Comparison of ENCODE assay signal across 8 mouse cellular contexts in the genomic region with DNA sequence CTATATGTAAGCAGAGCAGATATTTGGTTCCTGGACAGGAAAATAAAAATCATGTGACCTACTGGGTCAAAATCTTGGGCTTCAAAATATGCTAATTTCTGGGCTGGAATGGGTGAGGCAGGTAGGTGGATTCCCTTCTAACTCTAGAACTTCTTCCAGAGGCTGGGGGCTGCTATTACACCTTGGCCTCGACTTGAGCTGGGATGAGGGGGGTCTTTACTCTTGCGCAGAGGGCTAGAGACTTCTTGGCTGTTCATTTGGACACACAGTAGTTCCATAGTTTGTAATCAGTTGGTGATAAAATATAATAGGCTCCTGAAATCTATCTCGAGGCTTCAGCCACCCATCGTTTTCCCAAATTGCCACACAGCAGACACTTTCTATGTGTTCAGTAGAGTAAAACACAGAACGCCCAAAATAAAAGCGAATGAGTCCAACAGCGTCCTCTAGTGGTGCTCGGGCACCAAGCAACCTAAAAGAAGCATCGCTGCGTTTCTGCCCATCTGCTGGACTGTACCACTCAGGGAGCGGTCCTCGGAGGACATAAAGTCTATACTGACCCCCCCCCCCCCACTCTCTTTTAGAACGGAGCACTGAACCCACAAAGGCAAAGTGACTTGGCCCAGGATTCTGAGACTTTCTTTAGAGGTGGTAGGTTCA. TPM values are rescaled to one million over a fixed set of nuclear protein-coding genes. Genes with fewer than 3 reads are reported as not detected.
A peak's percentile ranks its signal among the peaks of the same experiment; 100 is the strongest.
DNase-seq lines count a peak whose midpoint lies in the region; ATAC-seq lines count a peak whose summit lies in the region.

No protein-coding gene starts in this region.

- peak; percentile 79 for ATAC-seq in cerebellum, adult (ENCODE audit: insufficient number of reproducible peaks, low FRiP score, low TSS enrichment)
- ATAC-seq in forebrain, embryonic 14.5 days = peak; percentile 73
- peak; percentile 51 for ATAC-seq in liver, embryonic 16.5 days (ENCODE audit: low read depth)
- ATAC-seq in neural tube, embryonic 12.5 days (ENCODE audit: low FRiP score, low read depth) = peak; percentile 74

- H3K9ac ChIP-seq in forebrain, embryonic 14.5 days (ENCODE audit: low read length) = peak overlapping the region; percentile 62
- H3K9ac ChIP-seq in liver, embryonic 16.5 days (ENCODE audit: low read depth, low read length) = peak overlapping the region; percentile 86
- H3K9ac ChIP-seq in neural tube, embryonic 12.5 days = peak overlapping the region; percentile 52

- peak overlapping the region; percentile 80 for H3K4me2 ChIP-seq in forebrain, embryonic 14.5 days (ENCODE audit: low read length)
- H3K4me2 ChIP-seq in liver, embryonic 16.5 days (ENCODE audit: low read depth, low read length) = peak overlapping the region; percentile 89
- peak overlapping the region; percentile 97 for H3K4me2 ChIP-seq in neural tube, embryonic 12.5 days (replicated peaks)

- DNase-seq in ES-CJ7 (ENCODE audit: low read depth, low spot score) = peak; percentile 75
- peak; percentile 91 for DNase-seq in forebrain, embryonic 14.5 days (ENCODE audit: low spot score)
- DNase-seq in heart, postnatal 14 days = peak; percentile 79 to 86
- DNase-seq in large intestine, adult 2 months (ENCODE audit: low read depth, low spot score) = peak; percentile 45
- peak; percentile 72 for DNase-seq in telencephalon, adult 2 months (ENCODE audit: low read depth, low spot score)

- H3K4me1 ChIP-seq in forebrain, embryonic 14.5 days (ENCODE audit: control insufficient read depth, insufficient read depth, low read length) = no peaks in the 10 kb centered on the region
- H3K4me1 ChIP-seq in liver, embryonic 16.5 days (ENCODE audit: control insufficient read depth, low read depth, low read length) = peaks cover 24% of the 10 kb centered on the region
- H3K4me1 ChIP-seq in neural tube, embryonic 12.5 days = no peaks in the 10 kb centered on the region; the same call in 1 of the 2 replicates

- H3K9me3 ChIP-seq in forebrain, embryonic 14.5 days (replicated peaks; ENCODE audit: control insufficient read depth, low read length) = no peaks in the 10 kb centered on the region
- peaks cover 6% of the 10 kb centered on the region; the same call in 1 of the 2 replicates for H3K9me3 ChIP-seq in liver, embryonic 16.5 days (replicated peaks; ENCODE audit: control insufficient read depth, low read length)
- H3K9me3 ChIP-seq in neural tube, embryonic 12.5 days = 0 out of 2 replicates have a peak, but pooled peaks cover 4% of the 10 kb centered on the region

- no peaks in the 10 kb centered on the region for H3K27me3 ChIP-seq in forebrain, embryonic 14.5 days (replicated peaks; ENCODE audit: control insufficient read depth, insufficient read depth, low read length)
- H3K27me3 ChIP-seq in liver, embryonic 16.5 days (ENCODE audit: control insufficient read depth, insufficient read depth, low read depth, low read length) = no peaks in the 10 kb centered on the region
- H3K27me3 ChIP-seq in neural tube, embryonic 12.5 days (replicated peaks) = no peaks in the 10 kb centered on the region

- H3K27ac ChIP-seq in forebrain, embryonic 14.5 days (ENCODE audit: low read depth, low read length) = no peak overlapping the region
- peak overlapping the region; percentile 98 for H3K27ac ChIP-seq in liver, embryonic 16.5 days (ENCODE audit: low read length)
- H3K27ac ChIP-seq in neural tube, embryonic 12.5 days = no peak overlapping the region

- H3K36me3 ChIP-seq in forebrain, embryonic 14.5 days (ENCODE audit: control insufficient read depth, insufficient read depth, low read length) = no peaks in the 10 kb centered on the region
- peaks cover 6% of the 10 kb centered on the region for H3K36me3 ChIP-seq in liver, embryonic 16.5 days (ENCODE audit: control insufficient read depth, insufficient read depth)
- no peaks in the 10 kb centered on the region for H3K36me3 ChIP-seq in neural tube, embryonic 12.5 days

- intact Hi-C loops in heart, postnatal 14 days (cut with DNase I) = loop anchor here (5.0 kb wide), 1 partner anchor 56 kb away; a partner anchor contains a TSS

- peak overlapping the region; percentile 46 for H3K4me3 ChIP-seq in forebrain, embryonic 14.5 days (ENCODE audit: low read depth, low read length)
- peak overlapping the region; percentile 71 for H3K4me3 ChIP-seq in liver, embryonic 16.5 days (ENCODE audit: low read depth, low read length)
- peak overlapping the region; percentile 57 for H3K4me3 ChIP-seq in neural tube, embryonic 12.5 days

- WGBS in forebrain, embryonic 14.5 days = 9% methylated on average over 13 of the region's 13 CpGs
- 13% methylated on average over 13 of the region's 13 CpGs for WGBS in large intestine, adult 2 months
- WGBS in liver, embryonic 16.5 days (ENCODE audit: insufficient replicate concordance) = 7% methylated on average over 13 of the region's 13 CpGs
- WGBS in neural tube, embryonic 12.5 days = 10% methylated on average over 13 of the region's 13 CpGs

RNA-seq across cellular contexts. Expression of a gene that starts 0.7 kb away (rescaled TPM):
- 21.8 and 23.7 TPM in 2 replicates for polyA plus RNA-seq in forebrain, embryonic 14.5 days (2014; fragmentation: Nextera tagmentation; extraction: Ambion mirVana)
- total RNA-seq in heart, postnatal 14 days (2021) = 10 to 100 TPM; 67.6 to 87.8 TPM
- 59.1 and 85.6 TPM in 2 replicates for polyA plus RNA-seq in large intestine, adult 2 months (2012; rRNA removed)
- polyA plus RNA-seq in liver, embryonic 16.5 days (2015; fragmentation: Nextera tagmentation; extraction: Ambion mirVana) = 486 and 542 TPM in 2 replicates
- polyA plus RNA-seq in neural tube, embryonic 12.5 days (2016; fragmentation: Nextera tagmentation; extraction: Ambion mirVana) = 22.8 and 23.2 TPM in 2 replicates

RNA-seq across cellular contexts. Expression of a gene that starts 22.7 kb away (rescaled TPM):
- 32.1 and 32.7 TPM in 2 replicates for polyA plus RNA-seq in forebrain, embryonic 14.5 days (2014; fragmentation: Nextera tagmentation; extraction: Ambion mirVana)
- total RNA-seq in heart, postnatal 14 days (2021) = 10 to 100 TPM; 58.8 to 72.1 TPM
- 146 and 183 TPM in 2 replicates for polyA plus RNA-seq in large intestine, adult 2 months (2012; rRNA removed)
- polyA plus RNA-seq in liver, embryonic 16.5 days (2015; fragmentation: Nextera tagmentation; extraction: Ambion mirVana) = 119 and 133 TPM in 2 replicates
- polyA plus RNA-seq in neural tube, embryonic 12.5 days (2016; fragmentation: Nextera tagmentation; extraction: Ambion mirVana) = 33.8 and 34.5 TPM in 2 replicates

RNA-seq across cellular contexts. Expression of a gene that starts 24.5 kb away (rescaled TPM):
- not detected in 2 replicates for polyA plus RNA-seq in forebrain, embryonic 14.5 days (2014; fragmentation: Nextera tagmentation; extraction: Ambion mirVana)
- under 1 TPM in 1 of 2 experiments, not detected in 1; 0.14 TPM for total RNA-seq in heart, postnatal 14 days (2021)
- polyA plus RNA-seq in large intestine, adult 2 months (2012; rRNA removed) = 0.14 TPM in 1 of 2 replicates, not detected in the other
- polyA plus RNA-seq in liver, embryonic 16.5 days (2015; fragmentation: Nextera tagmentation; extraction: Ambion mirVana) = 0.47 and 0.50 TPM in 2 replicates
- polyA plus RNA-seq in neural tube, embryonic 12.5 days (2016; fragmentation: Nextera tagmentation; extraction: Ambion mirVana) = not detected in 2 replicates

RNA-seq across cellular contexts. Expression of a gene that starts 28.8 kb away (rescaled TPM):
- polyA plus RNA-seq in forebrain, embryonic 14.5 days (2014; fragmentation: Nextera tagmentation; extraction: Ambion mirVana) = 70.2 and 90.7 TPM in 2 replicates
- total RNA-seq in heart, postnatal 14 days (2021) = 100 to 1,000 TPM in 1 of 2 experiments, 10 to 100 TPM in 1; 78.1 to 101 TPM
- polyA plus RNA-seq in large intestine, adult 2 months (2012; rRNA removed) = 40.7 and 41.7 TPM in 2 replicates
- polyA plus RNA-seq in liver, embryonic 16.5 days (2015; fragmentation: Nextera tagmentation; extraction: Ambion mirVana) = 27.3 and 29.8 TPM in 2 replicates
- 37.6 and 39.4 TPM in 2 replicates for polyA plus RNA-seq in neural tube, embryonic 12.5 days (2016; fragmentation: Nextera tagmentation; extraction: Ambion mirVana)

RNA-seq across cellular contexts. Expression of a gene that starts 40.7 kb away (rescaled TPM):
- 3.4 and 4.0 TPM in 2 replicates for polyA plus RNA-seq in forebrain, embryonic 14.5 days (2014; fragmentation: Nextera tagmentation; extraction: Ambion mirVana)
- 1 to 10 TPM; 2.9 to 3.6 TPM for total RNA-seq in heart, postnatal 14 days (2021)
- polyA plus RNA-seq in large intestine, adult 2 months (2012; rRNA removed) = 5.6 and 6.8 TPM in 2 replicates
- polyA plus RNA-seq in liver, embryonic 16.5 days (2015; fragmentation: Nextera tagmentation; extraction: Ambion mirVana) = 185 and 205 TPM in 2 replicates
- polyA plus RNA-seq in neural tube, embryonic 12.5 days (2016; fragmentation: Nextera tagmentation; extraction: Ambion mirVana) = 8.4 and 10.2 TPM in 2 replicates
